Mouse (Mus musculus) liver, adult (tissue): ENCODE data around the gene Rab31.

Experiments used
- GATA4 ChIP-seq: IDR thresholded peaks from 2 replicates; pipeline ENCODE4 v1.6.1; 2014; ENCODE audit warnings: mild to moderate bottlenecking, low read length; ENCODE audit not compliant: insufficient replicate concordance

The Rab31 gene

GRCm38 (mm10) chr17:65729945-65730741 is 42.4 kb downstream of the Rab31 start:
- TF ChIP-seq GATA4 = no peak

- no peak for TF ChIP-seq GATA4
Observed at GRCm38 (mm10) chr17:65726755-65727154, 45.8 kb downstream of the Rab31 start.

- TF ChIP-seq GATA4 = no peak
Observed at GRCm38 (mm10) chr17:65726274-65726673, 46.3 kb downstream of the Rab31 start.

- TF ChIP-seq GATA4 = no peak
Observed at GRCm38 (mm10) chr17:65725814-65726213, 46.7 kb downstream of the Rab31 start.

GRCm38 (mm10) chr17:65725381-65725780 is 47.2 kb downstream of the Rab31 start:
- no peak for TF ChIP-seq GATA4

- TF ChIP-seq GATA4 = no peak
Observed at GRCm38 (mm10) chr17:65724254-65724653, 48.3 kb downstream of the Rab31 start.

GRCm38 (mm10) chr17:65723633-65724032 is 48.9 kb downstream of the Rab31 start:
- no peak for TF ChIP-seq GATA4

- no peak for TF ChIP-seq GATA4
Observed at GRCm38 (mm10) chr17:65721330-65721729, 51.2 kb downstream of the Rab31 start.

- no peak for TF ChIP-seq GATA4
Observed at GRCm38 (mm10) chr17:65719826-65720225, 52.7 kb downstream of the Rab31 start.

GRCm38 (mm10) chr17:65718578-65718977 is 54.0 kb downstream of the Rab31 start:
- no peak for TF ChIP-seq GATA4

- no peak for TF ChIP-seq GATA4
Observed at GRCm38 (mm10) chr17:65717658-65718199, 54.8 kb downstream of the Rab31 start.

GRCm38 (mm10) chr17:65714060-65714459 is 58.5 kb downstream of the Rab31 start:
- no peak for TF ChIP-seq GATA4

- no peak for TF ChIP-seq GATA4
Observed at GRCm38 (mm10) chr17:65712861-65713535, 59.6 kb downstream of the Rab31 start.

GRCm38 (mm10) chr17:65711779-65712178 is 60.8 kb downstream of the Rab31 start:
- no peak for TF ChIP-seq GATA4

- TF ChIP-seq GATA4 = no peak
Observed at GRCm38 (mm10) chr17:65710576-65710975, 62.0 kb downstream of the Rab31 start.

GRCm38 (mm10) chr17:65706220-65706619 is 66.3 kb downstream of the Rab31 start:
- no peak for TF ChIP-seq GATA4
